ENCODE assay signal across 15 mouse cellular contexts in the genomic region with DNA sequence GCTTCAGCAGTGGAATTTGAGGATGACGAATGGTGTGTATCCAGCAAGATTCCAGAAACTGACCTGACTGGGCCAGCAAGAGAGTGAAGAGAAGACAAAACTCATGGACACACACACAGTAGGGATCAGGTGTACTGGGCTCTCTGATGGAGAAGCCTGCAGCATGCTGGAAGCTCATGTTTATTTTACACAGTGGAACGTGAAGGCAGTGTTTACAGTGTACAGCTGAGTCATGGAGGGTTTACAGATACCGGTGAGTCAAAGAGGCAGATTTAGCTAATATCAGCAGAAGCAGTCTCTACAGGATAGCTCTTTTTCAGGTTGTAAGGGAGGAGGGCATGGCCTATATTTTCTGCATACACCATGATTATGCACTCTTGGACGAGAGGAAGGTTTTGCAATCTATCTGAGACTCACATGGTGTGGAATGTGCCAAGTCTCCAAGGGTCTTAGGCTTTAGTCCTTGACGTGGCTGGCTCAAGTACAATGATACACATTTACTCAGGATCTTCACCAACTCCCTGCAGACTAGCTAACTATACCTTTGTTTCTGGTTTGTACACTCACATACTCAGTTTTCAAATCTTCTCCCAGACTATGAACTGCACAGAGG. TPM values are rescaled to one million over a fixed set of nuclear protein-coding genes. Genes with fewer than 3 reads are reported as not detected.
DNase-seq lines count a peak whose midpoint lies in the region; ATAC-seq and TF ChIP-seq lines count a peak whose summit lies in the region.
"Had no signal": no experiment of that assay in that cellular context is flagged by ENCODE, and none has a peak within 500 bp of the region (broad histone marks: within the 10 kb centered on the region; RNA-seq: fewer than 3 reads in every experiment).

No protein-coding gene starts in this region.

- intact Hi-C loops in heart, postnatal 10 days (cut with DNase I): no loop called here

- TF ChIP-seq POLR2A in lung, adult 2 months (IDR thresholded peaks at IDR 0.05; ENCODE audit: borderline replicate concordance, extremely low read depth, low read depth, low read length): no peak

- no peak for DNase-seq in heart, postnatal 10 days
- DNase-seq in lung, adult 2 months: peak; percentile 33
- DNase-seq in lung, postnatal 10 days: no peak
- no peak for DNase-seq in adrenal gland, adult 2 months
- no peak for DNase-seq in cerebellum, postnatal 25 days
- DNase-seq: cerebellum, adult 8-10 months; heart, adult 18-20 months; right cerebral cortex, postnatal 14 days had no signal

- no peak overlapping the region for H3K9ac ChIP-seq in heart, embryonic 14.5 days (ENCODE audit: low read length)
- H3K9ac ChIP-seq in intestine, embryonic 16.5 days (ENCODE audit: low read depth, low read length): no peak overlapping the region
- H3K9ac ChIP-seq in stomach, embryonic 14.5 days (replicated peaks; ENCODE audit: low read depth, low read length): no peak overlapping the region

- WGBS in heart, embryonic 14.5 days: 51% methylated on average over 5 of the region's 5 CpGs
- 24% methylated on average over 5 of the region's 5 CpGs for WGBS in lung, adult 2 months
- WGBS in intestine, embryonic 16.5 days: 51% methylated on average over 5 of the region's 5 CpGs
- 26% methylated on average over 5 of the region's 5 CpGs for WGBS in stomach, embryonic 14.5 days

- H3K4me3 ChIP-seq in heart, embryonic 14.5 days (ENCODE audit: control insufficient read depth in 1 of 2, insufficient read depth in 1 of 2, low read depth in 1 of 2, low read length in 2 of 2): no peak overlapping the region
- no peak overlapping the region for H3K4me3 ChIP-seq in lung, adult 2 months (replicated peaks; ENCODE audit: extremely low read depth, low read depth, low read length)
- no peak overlapping the region for H3K4me3 ChIP-seq in intestine, embryonic 16.5 days (ENCODE audit: low read length)
- no peak overlapping the region for H3K4me3 ChIP-seq in stomach, embryonic 14.5 days (ENCODE audit: low read depth, low read length)
- H3K4me3 ChIP-seq: embryonic facial prominence, embryonic 10.5 days; layer of hippocampus, adult 2 months had no signal

- H3K36me3 ChIP-seq in heart, embryonic 14.5 days (ENCODE audit: control insufficient read depth, insufficient read depth, low read length): peaks cover 16% of the 10 kb centered on the region
- no peaks in the 10 kb centered on the region for H3K36me3 ChIP-seq in intestine, embryonic 16.5 days (ENCODE audit: control insufficient read depth, insufficient read depth, low read length)
- H3K36me3 ChIP-seq in stomach, embryonic 14.5 days (ENCODE audit: control insufficient read depth, insufficient read depth, low read length): peaks cover 8% of the 10 kb centered on the region; the same call in 1 of the 2 replicates
- H3K36me3 ChIP-seq: G1E had no signal

- no peaks in the 10 kb centered on the region for H3K27me3 ChIP-seq in heart, embryonic 14.5 days (ENCODE audit: control insufficient read depth, insufficient read depth, low read length)
- H3K27me3 ChIP-seq in intestine, embryonic 16.5 days (replicated peaks; ENCODE audit: control insufficient read depth, insufficient read depth, low read length): no peaks in the 10 kb centered on the region
- no peaks in the 10 kb centered on the region for H3K27me3 ChIP-seq in stomach, embryonic 14.5 days (ENCODE audit: control insufficient read depth, insufficient read depth, low read length)

- 0 out of 2 replicates have a peak, but pooled peaks have one; percentile 7 for ATAC-seq in heart, embryonic 14.5 days (ENCODE audit: insufficient number of reproducible peaks, insufficient read depth, low FRiP score, low read depth)
- peak; percentile 46; the same call in 1 of the 2 replicates for ATAC-seq in intestine, embryonic 16.5 days
- peak; percentile 74; the same call in 1 of the 2 replicates for ATAC-seq in stomach, embryonic 14.5 days (ENCODE audit: insufficient number of reproducible peaks, insufficient read depth, low FRiP score, low read depth)
- ATAC-seq: hindbrain, postnatal 0 days had no signal

- H3K4me1 ChIP-seq in heart, embryonic 14.5 days (ENCODE audit: control insufficient read depth in 2 of 2, insufficient read depth in 2 of 2, low read length in 2 of 2): peaks cover 7 to 37% of the 10 kb centered on the region in 2 experiments
- peaks cover 22% of the 10 kb centered on the region for H3K4me1 ChIP-seq in lung, adult 2 months (ENCODE audit: control insufficient read depth, insufficient read depth, low read length)
- no peaks in the 10 kb centered on the region for H3K4me1 ChIP-seq in intestine, embryonic 16.5 days (ENCODE audit: control insufficient read depth, insufficient read depth, low read length)
- H3K4me1 ChIP-seq in stomach, embryonic 14.5 days (ENCODE audit: control insufficient read depth, insufficient read depth, low read length): peaks cover 4% of the 10 kb centered on the region

- H3K27ac ChIP-seq in heart, embryonic 14.5 days (replicated peaks in 1 of 2; ENCODE audit: control insufficient read depth in 1 of 2, insufficient read depth in 1 of 2, low read depth in 2 of 2, low read length in 2 of 2): peak overlapping the region in 1 of 2 experiments; percentile 12; a peak in 1 of 4 replicates
- H3K27ac ChIP-seq in intestine, embryonic 16.5 days (ENCODE audit: low read length): no peak overlapping the region
- H3K27ac ChIP-seq in stomach, embryonic 14.5 days (ENCODE audit: low read length): 0 out of 2 replicates have a peak overlapping the region, but pooled peaks have one; percentile 11
- H3K27ac ChIP-seq: embryonic facial prominence, embryonic 10.5 days; hindbrain, postnatal 0 days; layer of hippocampus, adult 2 months had no signal

- no peak overlapping the region for H3K4me2 ChIP-seq in heart, embryonic 14.5 days (ENCODE audit: low read length)
- no peak overlapping the region for H3K4me2 ChIP-seq in intestine, embryonic 16.5 days (ENCODE audit: low read depth, low read length)
- no peak overlapping the region for H3K4me2 ChIP-seq in stomach, embryonic 14.5 days (replicated peaks; ENCODE audit: low read depth, low read length)

- no peak for TF ChIP-seq CTCF in lung, adult 2 months (IDR thresholded peaks at IDR 0.05; ENCODE audit: insufficient read depth, low read length)

- no peaks in the 10 kb centered on the region for H3K9me3 ChIP-seq in heart, embryonic 14.5 days (ENCODE audit: control insufficient read depth, low read length)
- no peaks in the 10 kb centered on the region for H3K9me3 ChIP-seq in intestine, embryonic 16.5 days (ENCODE audit: control insufficient read depth, low read length)
- H3K9me3 ChIP-seq in stomach, embryonic 14.5 days (ENCODE audit: control insufficient read depth, low read depth, low read length): no peaks in the 10 kb centered on the region
- H3K9me3 ChIP-seq: embryonic facial prominence, embryonic 10.5 days; G1E had no signal

RNA-seq across cellular contexts. Expression of a gene that starts 18.0 kb away (rescaled TPM):
- 6.4 and 7.6 TPM in 2 replicates for polyA plus RNA-seq in heart, embryonic 14.5 days (2014; fragmentation: Nextera tagmentation; extraction: Ambion mirVana)
- 10 to 100 TPM; 23.1 to 26.2 TPM for total RNA-seq in heart, postnatal 10 days (2021)
- polyA plus RNA-seq in lung, adult 2 months (2012; rRNA removed): 23.8 and 23.9 TPM in 2 replicates
- 3.0 and 3.4 TPM in 2 replicates for polyA plus RNA-seq in intestine, embryonic 16.5 days (2015; fragmentation: Nextera tagmentation; extraction: Ambion mirVana)
- 12.7 and 15.6 TPM in 2 replicates for polyA plus RNA-seq in stomach, embryonic 14.5 days (2014; fragmentation: Nextera tagmentation; extraction: Ambion mirVana)
- 10 to 100 TPM; 46.4 to 75.2 TPM for total RNA-seq in adrenal gland, adult 2 months (2021)
- 18.1 and 21.0 TPM in 2 replicates for polyA plus RNA-seq in adrenal gland, adult 2 months (2012; rRNA removed)
- polyA plus RNA-seq: G1E had no signal

Comparison
In these comparisons a context has a peak if more than half of its experiments do, and no peak if none do; other contexts are left out.
1. ATAC-seq: peak in every context shown above with its lines; median percentile 74 in stomach, embryonic 14.5 days; 46 in intestine, embryonic 16.5 days; 7 in heart, embryonic 14.5 days.